Mouse (Mus musculus) embryo, embryonic 9.5 days (tissue): Measurements from ENCODE around the gene Mlec.
A peak's percentile ranks its signal among the peaks of the same experiment; 100 is the strongest.

Source experiments
- DNase-seq: peaks from one replicate; pipeline ENCODE4 v3.0.0-alpha.2; 2017; ENCODE audit errors: extremely low spot score

Gene Mlec

DNA sequence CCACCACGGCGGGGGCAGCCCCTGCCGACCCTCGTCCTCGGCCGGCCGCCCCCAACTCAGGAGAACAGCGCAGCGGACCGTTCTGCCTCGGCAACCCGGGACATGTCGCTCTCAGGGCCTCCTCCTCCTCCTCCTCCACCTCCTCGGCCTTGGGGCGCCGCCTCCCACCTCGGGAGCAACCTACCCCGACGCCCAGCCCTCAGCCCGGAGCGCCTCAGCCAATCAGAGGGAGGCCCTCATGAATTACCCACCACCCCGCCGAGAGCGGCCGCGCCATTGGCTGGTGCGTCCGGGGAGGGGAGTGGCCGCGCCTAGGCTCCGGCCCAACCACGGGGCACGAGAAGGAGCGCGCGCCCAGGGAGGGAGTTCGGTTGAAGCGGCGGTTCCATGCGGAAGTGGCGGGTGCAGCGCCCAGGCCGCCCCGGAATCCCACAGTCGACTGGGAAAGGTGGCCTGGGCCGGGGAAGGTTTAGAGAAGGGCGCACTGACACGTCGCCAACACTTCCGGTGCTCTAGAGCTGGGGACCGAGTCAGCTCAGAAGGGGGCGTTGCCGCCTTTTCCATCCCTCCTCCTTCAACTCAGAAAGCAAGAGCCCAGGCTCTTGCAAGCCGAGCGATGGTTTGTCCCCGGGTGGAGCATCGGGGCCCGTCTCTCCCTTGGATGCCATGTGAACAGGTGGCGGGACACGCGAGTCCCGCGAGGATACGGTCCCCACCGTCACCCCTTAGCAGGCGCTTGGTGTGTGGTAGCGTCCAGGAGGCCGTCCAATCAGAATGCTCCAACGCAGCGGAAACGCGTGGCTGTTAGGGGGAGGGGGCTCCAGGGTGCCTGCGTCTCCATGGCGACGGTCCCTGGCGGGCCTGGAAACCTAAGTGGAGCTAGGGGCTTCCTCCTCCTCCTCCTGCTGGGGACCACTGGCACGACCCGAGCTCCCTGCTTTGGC lies at the start of gene Mlec:
Mlec (minus strand) TSS at position 140 of the 944 bp plus-strand sequence.
- peak; percentile 99 for DNase-seq

DNA sequence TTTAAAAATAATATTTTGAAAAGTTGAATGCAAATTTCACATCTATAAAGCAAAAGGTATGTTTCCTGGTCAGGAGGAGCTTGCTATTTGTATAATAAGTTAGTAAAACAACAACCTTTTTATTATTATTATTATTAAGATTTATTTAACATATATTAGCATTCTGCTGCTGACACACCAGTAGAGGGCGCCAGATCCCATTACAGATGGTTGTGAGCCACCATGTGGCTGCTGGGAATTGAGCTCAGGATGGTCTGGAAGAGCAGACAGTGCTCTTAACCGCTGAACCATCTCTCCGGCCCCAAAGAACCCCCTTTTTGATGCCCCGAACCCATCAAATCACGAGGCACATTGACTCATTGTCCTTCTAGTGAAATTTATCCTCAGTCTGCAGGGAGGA lies 49.3 kb upstream of the Mlec start:
- no peak for DNase-seq

DNA sequence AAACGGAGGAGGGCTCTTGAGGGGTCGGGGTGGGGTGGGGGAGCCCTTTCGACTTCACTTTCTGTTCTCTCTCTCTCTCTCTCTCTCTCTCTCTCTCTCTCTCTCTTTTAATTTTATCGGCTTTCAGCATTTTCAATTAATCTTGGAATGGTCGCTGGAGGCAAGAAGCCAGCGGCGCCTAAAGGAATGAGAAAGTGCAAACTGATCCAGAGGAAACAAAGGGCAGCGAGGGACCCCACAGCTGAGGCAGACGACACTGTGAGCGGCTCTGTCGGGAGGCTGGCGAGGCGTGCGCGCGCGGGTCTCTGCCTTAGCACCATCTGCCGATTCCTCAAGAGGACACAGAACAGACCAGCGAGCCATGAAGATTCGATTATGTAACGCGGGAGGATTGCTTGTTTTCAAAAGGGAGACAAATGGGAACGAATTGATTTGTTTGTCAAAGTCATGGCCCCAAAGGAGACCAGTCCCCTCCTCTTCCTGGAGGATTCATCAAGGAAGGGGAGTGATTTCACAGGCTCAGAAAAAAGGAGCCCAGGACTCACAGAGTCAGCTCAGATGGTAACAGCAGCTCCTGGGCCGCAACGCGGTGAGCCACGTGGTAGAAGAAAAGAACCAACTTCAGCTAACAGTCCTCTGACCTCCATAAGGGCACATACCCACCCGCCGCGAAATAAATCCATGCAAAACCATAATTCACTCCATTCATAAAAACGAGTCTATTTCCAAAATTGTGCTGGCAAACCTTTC lies 46.8 kb upstream of the Mlec start:
- peak; percentile 78 for DNase-seq

DNA sequence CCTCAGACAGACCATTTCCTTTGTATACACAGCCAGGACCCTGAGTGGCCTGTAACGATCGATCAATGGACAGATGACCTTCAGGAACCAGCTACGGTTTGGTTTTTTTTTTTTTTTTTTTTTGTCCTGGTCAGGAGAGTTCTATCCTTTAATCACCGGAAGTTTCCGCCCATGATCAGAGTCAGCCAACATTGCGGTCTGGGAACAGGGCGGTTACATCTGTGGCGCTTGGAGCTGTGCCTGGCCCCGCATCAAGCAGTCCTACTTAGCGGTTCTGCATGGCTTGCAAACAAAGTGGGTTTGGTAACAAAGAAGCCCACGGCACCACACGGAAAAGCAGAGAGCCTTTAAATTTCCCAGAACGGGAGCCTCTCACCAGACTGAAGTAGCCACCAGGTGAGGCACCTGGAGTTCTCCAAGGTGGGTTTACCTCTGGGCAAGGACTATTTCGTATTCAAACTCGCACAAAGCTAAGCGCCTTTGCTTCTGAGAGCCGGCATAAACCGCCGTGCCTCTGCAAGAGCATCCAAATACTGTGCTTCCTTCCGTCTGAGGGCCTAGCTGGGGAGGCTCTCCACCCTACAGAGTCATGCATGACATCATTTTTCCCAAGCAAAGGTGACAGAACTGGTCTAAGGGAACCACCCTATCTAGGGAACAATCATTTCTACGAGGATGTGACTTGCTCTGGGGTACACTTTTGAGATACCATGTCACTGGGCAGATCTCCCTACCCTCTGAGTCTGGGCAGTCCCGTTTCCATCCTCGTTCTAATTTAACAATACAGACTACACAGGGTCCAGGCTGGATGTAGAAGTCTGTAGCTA lies 46.0 kb upstream of the Mlec start:
- peak; percentile 40 for DNase-seq

DNA sequence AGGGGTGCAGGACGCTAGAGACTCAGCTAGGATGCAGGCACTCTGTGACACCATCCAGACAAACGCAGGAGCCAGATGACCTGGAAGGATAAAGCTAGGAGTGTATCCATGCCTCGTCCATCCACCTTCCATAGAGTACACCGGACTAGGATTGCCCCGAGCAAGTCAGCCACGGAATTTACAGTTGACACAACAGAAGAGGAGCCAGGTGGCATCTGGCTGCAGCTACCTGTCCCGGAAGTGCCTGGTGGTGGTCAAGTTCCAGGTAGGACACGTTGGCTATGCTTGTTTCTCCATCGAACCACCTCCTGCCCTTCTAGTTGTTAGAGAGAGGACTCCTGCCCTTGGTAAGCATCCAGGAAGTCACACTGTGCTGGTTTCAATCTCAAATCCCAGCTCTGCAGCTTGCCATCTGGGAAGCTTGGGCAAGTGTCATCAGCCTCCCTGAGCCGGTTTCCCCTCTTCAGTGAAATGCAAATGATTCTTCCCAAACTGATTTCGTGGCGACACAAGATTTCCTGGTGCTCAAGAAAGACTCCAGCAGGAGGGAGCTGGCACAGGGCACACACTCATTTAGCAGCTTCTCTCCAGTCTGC lies 36.7 kb upstream of the Mlec start:
- no peak for DNase-seq

DNA sequence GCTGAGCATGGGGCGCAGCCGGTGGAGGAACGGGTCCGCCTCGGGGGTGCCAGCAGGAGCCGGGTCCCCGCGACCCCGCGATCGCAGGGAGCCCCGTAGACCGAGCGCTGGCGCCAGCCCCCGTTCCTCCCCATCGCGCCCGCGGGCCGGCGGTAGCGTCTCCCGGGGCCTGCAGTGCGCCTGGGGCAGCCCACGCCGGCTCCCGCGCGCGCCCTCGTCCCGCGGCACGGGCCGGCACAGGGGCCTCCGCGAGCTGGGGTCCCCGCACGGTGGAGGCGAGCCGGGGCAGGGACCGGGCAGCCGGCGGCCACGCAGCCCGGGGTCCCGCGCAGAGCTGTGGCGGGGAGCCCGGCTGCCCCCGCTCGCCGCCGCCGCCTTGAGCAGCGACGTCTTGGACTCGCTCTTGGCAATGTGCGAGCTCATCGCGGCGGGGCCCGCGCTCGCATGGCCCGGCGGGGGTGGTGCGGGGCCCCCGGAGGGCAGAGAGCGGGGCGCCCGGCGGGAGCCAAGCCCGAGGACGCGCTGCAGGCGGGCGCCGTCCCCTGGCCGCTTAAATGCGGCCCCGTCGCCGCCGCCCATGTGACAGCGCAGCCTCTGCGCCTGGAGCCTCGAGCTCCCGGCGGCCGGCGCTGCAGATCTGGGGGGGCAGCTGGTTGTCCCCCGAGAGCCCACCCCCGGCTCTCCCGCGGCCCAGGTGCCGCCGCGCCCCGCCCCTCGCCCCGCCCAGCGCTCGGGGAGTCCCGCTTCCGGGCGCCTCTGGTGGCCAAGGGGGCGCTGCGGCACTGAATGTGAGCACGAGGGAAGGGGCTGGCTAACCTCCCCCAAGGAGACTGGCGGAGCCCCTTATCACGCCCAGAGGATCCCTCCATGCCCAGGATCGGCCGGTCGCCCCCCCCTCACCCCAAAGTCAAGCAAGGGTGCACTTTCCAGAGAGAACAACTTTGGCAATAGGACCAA lies 36.0 kb upstream of the Mlec start, which contains the start of gene Cabp1:
Cabp1 (minus strand) TSS at position 713 of the 957 bp plus-strand sequence.
- DNase-seq = peak; percentile 74

DNA sequence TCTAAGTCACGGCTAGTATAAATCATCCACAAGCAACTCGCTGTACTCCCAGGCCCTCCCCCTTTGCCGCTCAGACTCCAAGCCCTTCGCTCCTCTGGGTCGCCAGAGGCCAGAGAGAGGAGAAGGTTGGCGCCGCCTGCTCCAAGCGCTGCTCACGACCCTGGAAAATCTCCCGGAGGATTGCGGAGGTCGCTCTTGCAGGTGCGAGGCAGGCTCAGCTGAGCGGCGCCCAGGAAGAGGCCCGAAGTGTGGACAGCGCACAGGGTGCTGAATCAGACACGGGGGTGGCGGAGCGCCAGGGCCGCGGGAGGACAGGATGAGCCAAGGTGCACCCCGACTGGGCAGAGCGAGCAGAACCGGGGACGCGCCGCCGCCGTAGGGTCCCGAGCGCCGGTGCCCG lies 35.2 kb upstream of the Mlec start:
- DNase-seq = peak; percentile 53

DNA sequence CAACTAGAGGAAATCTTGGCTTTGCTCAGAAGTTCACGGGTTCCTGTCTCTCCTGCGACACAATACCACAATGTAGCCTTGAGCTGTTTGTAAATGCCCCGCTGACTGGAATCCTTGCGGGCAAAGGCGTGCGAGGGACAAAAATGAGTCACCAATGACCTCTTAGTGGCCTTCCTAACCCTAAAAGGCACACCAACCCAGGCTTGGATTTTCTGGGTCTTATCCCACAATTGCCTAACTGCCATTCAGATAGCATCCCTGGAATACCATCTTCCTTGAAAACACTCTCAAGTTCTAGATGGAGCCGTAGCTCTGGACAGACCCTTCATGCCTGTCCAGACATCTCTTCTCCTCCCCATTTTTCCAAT lies 34.8 kb upstream of the Mlec start:
- no peak for DNase-seq

DNA sequence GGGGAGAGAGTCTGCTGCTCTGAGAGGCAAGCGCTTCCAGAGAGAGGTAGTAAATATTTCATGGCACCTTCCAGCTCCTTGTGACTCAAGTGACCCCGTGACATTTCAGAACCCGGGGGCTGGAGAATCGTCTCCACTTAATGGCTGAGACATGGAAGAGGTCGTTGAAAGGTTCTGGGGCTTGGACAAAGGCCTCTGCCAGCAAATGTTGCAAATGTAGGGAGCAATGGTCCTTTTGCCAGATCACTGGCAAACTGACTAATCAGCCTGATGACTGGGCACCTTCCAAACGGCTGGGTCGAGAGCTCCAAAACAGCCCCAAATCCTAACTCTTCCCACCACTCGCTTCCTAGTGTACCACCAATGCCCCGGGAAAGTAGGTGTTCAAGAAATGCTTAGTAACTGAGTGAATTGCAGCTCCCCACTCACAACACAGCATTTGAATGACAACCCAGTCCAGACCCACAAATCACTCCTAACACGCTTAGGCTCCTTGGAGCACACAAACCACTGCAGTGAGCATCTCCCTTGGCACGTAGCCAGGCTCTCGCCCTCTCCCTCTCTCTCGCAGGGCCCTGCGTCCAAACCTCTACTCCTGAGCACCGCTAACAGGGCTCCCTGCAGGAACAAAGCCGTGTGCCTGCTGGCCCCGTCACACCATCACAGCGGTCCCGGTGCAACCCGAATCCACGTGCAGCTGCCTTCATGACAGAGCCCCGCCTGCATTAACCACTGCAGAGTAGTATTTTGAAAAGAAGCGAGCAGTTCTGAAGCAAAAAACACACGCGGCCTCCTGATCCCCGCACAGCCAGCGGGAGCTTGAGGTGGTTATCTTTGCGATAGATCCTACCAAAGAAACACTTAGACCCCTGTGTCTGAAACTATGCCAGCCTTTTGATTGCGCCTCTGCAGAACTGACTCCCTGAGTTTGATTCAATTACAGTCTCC lies 34.2 kb upstream of the Mlec start:
- no peak for DNase-seq

DNA sequence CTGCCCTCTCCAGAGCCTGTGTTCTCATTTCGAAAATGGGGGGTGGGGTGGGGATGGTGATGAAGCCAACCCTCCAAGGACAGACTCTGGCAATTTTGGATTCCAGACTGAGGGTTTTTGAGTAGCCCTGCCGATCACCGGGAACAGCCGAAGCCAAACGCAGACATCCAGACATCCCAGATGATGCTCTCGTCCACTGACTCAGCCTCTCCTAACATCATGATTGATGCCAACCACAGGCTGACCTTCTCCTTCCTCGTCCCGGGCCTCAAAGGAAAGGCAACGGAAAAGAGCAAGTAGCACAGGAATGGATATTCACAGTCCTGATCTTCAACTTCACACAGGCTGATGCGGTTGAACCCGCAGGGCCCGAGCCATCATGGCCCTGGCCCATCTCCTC lies 32.1 kb upstream of the Mlec start:
- no peak for DNase-seq

DNA sequence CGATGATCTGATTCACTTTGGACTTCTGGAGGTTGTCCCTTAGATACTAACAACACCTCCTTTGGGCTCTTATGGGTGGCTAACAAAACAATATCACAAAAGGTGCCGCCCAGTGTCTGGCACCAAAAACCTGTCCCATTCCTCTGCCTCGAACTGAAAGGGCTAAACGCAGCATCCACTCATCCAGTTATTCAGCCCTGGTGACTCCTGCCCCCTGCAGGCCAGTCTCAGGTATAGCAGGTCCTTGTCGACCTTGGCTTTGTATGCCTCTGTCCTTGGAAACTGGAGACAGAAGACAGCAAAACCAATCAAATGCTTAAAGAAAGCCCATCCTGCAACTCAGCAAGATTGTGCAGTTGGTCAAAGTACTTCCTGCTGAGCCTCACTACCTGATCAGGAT lies 30.8 kb upstream of the Mlec start:
- DNase-seq = peak; percentile 40

DNA sequence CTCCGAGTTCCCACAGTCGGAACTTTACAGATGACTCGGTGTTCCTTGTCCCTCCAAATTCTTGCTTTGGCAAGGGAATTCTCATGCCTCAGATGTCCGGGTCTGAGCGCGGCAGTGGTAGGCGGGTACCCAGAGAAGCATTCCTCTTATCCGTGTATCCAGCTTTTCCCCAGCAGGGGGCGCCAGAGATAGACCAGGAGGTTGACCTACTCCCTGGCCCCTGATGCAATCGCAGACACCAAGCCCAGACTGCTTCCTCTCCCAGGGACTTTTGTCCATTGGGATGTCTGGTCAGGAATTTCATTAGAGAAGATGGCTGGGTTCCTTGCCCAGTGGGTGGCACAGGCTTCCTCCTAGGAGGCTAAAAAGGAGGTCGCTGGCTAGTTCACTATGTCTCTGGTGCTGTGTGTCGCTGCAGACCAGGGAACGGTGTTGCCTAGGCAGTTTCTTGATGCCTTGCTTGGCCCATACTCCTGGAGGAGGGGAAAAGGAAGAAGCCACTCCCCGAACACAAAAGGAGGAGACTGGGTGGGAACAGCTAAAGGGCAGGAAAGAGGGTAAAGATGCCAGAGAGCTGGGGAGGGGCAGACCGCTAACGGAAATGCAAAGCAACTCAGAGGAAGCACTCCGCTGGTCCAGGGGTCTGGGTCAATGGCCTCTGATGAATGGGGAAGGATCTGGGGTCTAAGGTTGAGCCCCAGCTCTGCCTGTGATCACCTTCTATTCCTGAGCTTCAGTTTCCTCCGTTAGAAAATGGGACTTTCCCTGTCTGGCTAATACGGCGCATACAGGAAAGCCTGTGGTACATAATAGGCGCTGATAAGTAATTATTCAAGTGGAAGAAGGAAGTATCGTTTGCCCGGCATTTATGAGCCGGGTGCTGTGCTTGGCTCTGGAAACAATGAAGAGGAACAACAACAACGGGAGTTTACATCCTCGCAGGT lies 29.5 kb upstream of the Mlec start:
- DNase-seq = peak; percentile 94

DNA sequence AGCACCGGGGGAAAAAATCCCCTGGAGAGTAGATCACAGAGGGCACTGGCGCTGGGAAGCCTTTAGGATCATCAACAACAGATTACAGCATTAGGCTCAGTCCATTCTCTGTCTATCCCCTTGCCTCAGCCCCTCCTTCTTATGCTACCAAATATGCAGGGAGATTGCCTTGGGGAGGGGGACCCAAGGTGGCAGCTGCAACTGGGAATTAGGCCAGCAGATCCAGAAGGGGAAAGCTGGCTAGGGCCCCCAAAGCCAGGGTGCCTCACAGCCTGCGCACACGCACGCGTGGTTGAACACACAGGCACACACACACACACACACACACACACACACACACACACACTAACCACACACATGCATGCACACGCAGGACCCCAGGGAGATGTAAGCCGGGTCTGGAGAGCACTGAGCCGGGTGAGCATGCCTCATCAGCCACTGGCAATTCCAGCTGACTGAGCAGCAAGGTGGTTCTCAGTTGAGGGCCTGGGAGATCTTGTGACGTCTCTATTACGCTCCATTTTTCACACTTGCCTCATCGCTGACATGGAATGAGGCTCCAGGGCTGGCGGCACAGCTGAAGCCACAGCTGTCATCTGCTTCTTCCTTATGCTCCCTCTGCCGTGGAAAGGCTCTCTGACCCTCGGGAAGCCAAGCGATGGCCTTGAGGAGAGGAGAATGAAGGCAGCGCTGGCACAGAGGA lies 28.5 kb upstream of the Mlec start:
- DNase-seq = no peak

DNA sequence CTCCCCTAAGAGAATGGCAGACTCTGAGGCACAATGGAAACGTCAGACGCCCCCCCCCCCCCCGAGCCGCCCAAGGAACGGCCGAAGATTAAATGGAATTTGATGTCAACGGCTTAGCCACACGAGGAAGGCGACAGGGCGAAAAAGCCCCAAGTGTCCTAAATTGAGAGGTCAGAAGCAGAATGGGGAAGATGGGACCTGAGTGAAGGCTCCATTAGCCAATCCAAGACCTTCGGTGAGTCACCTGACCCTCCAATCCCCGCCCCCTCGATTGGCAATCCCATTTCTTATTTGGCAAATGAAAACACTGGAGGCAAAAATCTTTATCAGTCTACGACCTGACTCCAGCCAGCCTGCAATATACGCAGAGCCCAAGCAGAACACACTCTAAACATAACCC lies 26.7 kb upstream of the Mlec start:
- peak; percentile 51 for DNase-seq

DNA sequence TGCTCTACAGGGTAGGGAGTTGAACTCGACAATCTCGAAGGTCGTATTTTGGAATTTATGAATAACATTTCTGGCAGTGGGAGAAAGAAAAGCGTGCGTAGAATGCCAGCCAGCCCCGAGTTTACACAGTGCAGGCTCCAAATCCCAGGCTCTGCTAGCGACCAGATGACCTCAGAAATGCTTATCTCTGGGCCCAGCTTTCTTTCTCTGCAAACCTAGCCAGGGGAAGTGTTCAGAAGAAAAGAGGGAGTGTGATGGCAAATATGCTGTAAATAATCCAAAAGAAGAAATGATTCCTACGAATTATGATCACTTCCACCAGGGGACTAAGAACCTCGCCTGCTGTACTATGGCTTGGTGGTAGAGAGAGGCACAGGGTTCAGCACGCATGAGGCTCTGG lies 25.5 kb upstream of the Mlec start:
- no peak for DNase-seq

DNA sequence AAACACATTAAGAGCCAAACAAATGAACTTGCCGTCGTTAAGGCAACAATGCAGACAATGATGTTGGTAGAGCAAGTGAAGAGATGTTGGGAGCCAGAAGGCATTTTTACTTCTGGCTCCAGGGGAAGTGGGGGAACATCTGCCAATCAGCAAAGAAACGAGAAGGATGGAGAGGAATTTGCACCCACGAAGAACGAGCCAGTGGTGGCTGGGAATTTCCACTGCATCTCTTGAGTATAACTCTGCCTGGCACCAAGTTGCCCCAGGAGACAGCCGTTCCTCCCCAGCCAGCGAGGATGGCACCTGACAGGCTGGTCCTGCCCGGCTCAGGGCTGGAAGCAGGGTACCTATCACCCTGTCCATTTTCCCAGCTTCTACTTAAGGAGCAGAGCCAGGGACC lies 24.9 kb upstream of the Mlec start:
- DNase-seq = no peak

DNA sequence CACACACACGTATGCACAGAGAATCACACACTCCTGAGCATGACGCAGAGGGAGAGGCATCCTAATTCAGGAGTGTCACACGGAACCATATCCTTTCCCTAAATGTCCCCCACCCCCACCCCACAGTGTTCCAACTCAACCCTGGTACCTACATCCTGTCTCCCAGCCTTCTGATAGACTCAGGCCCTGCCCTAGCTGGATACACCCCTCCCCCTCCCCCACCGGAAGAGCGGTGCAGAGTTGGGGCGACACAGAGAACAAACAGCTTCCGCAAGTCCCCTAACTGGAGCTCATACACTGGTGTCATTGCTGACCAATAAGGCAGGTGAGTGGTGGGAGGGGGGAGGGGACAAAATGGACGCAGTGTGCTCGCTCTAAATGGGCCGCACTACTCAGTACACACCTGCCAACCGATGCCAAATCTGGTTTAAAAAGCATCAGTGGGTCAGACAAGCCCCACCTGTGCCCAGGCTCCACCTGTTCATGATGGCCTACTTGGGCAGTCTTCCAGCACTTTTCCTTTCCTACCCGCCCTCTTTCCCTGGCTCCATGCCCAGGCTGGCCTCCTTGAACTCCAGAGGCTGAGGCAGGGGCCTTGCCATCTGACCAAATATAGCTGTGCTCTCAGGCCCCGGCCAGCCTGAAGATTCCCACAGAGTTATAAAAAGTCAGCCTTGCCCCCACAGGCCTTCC lies 23.4 kb upstream of the Mlec start:
- no peak for DNase-seq
